Mouse (Mus musculus): ENCODE data around the gene Ankmy1.

- TF ChIP-seq POLR2A (IDR thresholded peaks at IDR 0.05; ENCODE audit: borderline replicate concordance, low read depth, low read length) (no peak), CTCF (IDR thresholded peaks at IDR 0.05; ENCODE audit: low read depth, low read length) (no peak)
Measured at GRCm38 (mm10) chr1:92852450-92852849, 50.3 kb downstream of the Ankmy1 start.
